Mouse (Mus musculus): ENCODE results near the gene Pianp.
A peak's percentile ranks its signal among the peaks of the same experiment; 100 is the strongest.

DNA sequence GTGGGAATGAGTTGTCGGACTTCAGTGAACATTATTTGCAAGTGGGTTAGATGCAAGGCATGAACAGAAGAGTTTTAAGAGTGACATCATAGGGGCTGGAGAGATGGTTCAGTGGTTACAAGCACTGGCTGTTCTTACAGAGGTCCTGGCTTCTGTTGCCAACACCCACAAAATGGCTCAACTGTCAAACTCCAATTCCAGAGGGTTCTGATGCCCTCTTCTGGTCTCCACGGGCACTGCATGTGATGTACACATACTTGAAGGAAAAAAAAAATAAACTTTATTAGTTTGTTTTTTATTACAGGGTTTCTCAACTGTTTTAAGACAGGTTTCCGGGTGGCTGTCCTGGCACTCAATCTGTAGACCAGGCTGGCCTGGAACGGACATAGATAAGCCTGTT lies 28.7 kb upstream of the Pianp start:
- TF ChIP-seq EP300 (IDR thresholded peaks at IDR 0.05; ENCODE audit: low read depth) (no peak), CTCF (IDR thresholded peaks at IDR 0.05; ENCODE audit: low read depth) (peak; percentile 62)

Data from liver, postnatal 0 days (tissue).